In genomic region chr5:36018366-36018765, GRCm38 (mm10) we compare ENCODE assay signal across 13 mouse cellular contexts.
DNase-seq lines count a peak whose midpoint lies in the region; ATAC-seq and TF ChIP-seq lines count a peak whose summit lies in the region.
"Had no signal": no experiment of that assay in that cellular context is flagged by ENCODE, and none has a peak within 500 bp of the region (broad histone marks: within the 10 kb centered on the region; RNA-seq: fewer than 3 reads in every experiment).

No protein-coding gene starts in this region.

- H3K9ac ChIP-seq in intestine, postnatal 0 days (ENCODE audit: low read depth, low read length): no peak overlapping the region
- H3K9ac ChIP-seq in intestine, embryonic 15.5 days: no peak overlapping the region
- no peak overlapping the region for H3K9ac ChIP-seq in embryonic facial prominence, embryonic 11.5 days (replicated peaks; ENCODE audit: low read length)
- no peak overlapping the region for H3K9ac ChIP-seq in heart, embryonic 12.5 days

- H3K36me3 ChIP-seq in intestine, postnatal 0 days (ENCODE audit: control insufficient read depth, insufficient read depth): peaks cover 9% of the 10 kb centered on the region; the same call in 1 of the 2 replicates
- peaks cover 6% of the 10 kb centered on the region; the same call in 1 of the 2 replicates for H3K36me3 ChIP-seq in intestine, embryonic 15.5 days
- no peaks in the 10 kb centered on the region for H3K36me3 ChIP-seq in G1E (replicated peaks)
- no peaks in the 10 kb centered on the region for H3K36me3 ChIP-seq in embryonic facial prominence, embryonic 11.5 days (replicated peaks; ENCODE audit: control insufficient read depth, insufficient read depth, low read depth, low read length)
- H3K36me3 ChIP-seq in heart, embryonic 12.5 days: peaks cover 7% of the 10 kb centered on the region; the same call in 1 of the 2 replicates

- peak; percentile 55 for TF ChIP-seq CTCF in intestine, postnatal 0 days (IDR thresholded peaks at IDR 0.05; ENCODE audit: low read depth)
- TF ChIP-seq CTCF in G1E (IDR thresholded peaks at IDR 0.05; ENCODE audit: low read depth, low read length): 0 out of 2 replicates have a peak, but pooled peaks have one; percentile 29

- peak; percentile 23 for DNase-seq in 416B (ENCODE audit: low read depth)
- no peak for DNase-seq in G1E (ENCODE audit: low spot score)
- DNase-seq in embryonic facial prominence, embryonic 11.5 days (ENCODE audit: low spot score): peak; percentile 26
- no peak for DNase-seq in adrenal gland, adult 8-10 months
- DNase-seq: cerebellum, adult 18-20 months; kidney, adult 8-10 months; right cerebral cortex, postnatal 25 days had no signal

- H3K27me3 ChIP-seq in intestine, postnatal 0 days (replicated peaks; ENCODE audit: control insufficient read depth, insufficient read depth, low read length): no peaks in the 10 kb centered on the region
- no peaks in the 10 kb centered on the region for H3K27me3 ChIP-seq in intestine, embryonic 15.5 days (replicated peaks)
- no peaks in the 10 kb centered on the region for H3K27me3 ChIP-seq in G1E (ENCODE audit: insufficient read depth, low read length)
- no peaks in the 10 kb centered on the region for H3K27me3 ChIP-seq in embryonic facial prominence, embryonic 11.5 days (ENCODE audit: control insufficient read depth, insufficient read depth, low read length)
- H3K27me3 ChIP-seq in heart, embryonic 12.5 days (replicated peaks): no peaks in the 10 kb centered on the region
- H3K27me3 ChIP-seq: Patski had no signal

- no peaks in the 10 kb centered on the region for H3K9me3 ChIP-seq in intestine, postnatal 0 days (ENCODE audit: control insufficient read depth)
- no peaks in the 10 kb centered on the region for H3K9me3 ChIP-seq in intestine, embryonic 15.5 days
- no peaks in the 10 kb centered on the region for H3K9me3 ChIP-seq in G1E (replicated peaks)
- no peaks in the 10 kb centered on the region for H3K9me3 ChIP-seq in embryonic facial prominence, embryonic 11.5 days (replicated peaks; ENCODE audit: control insufficient read depth, low read length)
- H3K9me3 ChIP-seq in heart, embryonic 12.5 days (replicated peaks): no peaks in the 10 kb centered on the region

- no peak for ATAC-seq in intestine, postnatal 0 days
- no peak for ATAC-seq in intestine, embryonic 15.5 days
- no peak for ATAC-seq in G1E (ENCODE audit: extremely low read depth, insufficient number of reproducible peaks, low FRiP score, poor library complexity, severe bottlenecking)
- no peak for ATAC-seq in embryonic facial prominence, embryonic 11.5 days (replicated peaks; ENCODE audit: insufficient number of reproducible peaks, low FRiP score, low TSS enrichment, low read depth)
- ATAC-seq in megakaryocyte progenitor cell, adult 5-6 weeks (replicated peaks; ENCODE audit: poor library complexity): no peak
- ATAC-seq in heart, embryonic 12.5 days (ENCODE audit: insufficient number of reproducible peaks, low FRiP score): no peak
- ATAC-seq: Patski had no signal

- H3K4me1 ChIP-seq in intestine, postnatal 0 days (replicated peaks; ENCODE audit: control insufficient read depth, insufficient read depth, low read length): no peaks in the 10 kb centered on the region
- H3K4me1 ChIP-seq in intestine, embryonic 15.5 days (replicated peaks): no peaks in the 10 kb centered on the region
- H3K4me1 ChIP-seq in G1E (ENCODE audit: insufficient read depth, low read depth, low read length): no peaks in the 10 kb centered on the region; the same call in 1 of the 2 replicates
- no peaks in the 10 kb centered on the region for H3K4me1 ChIP-seq in embryonic facial prominence, embryonic 11.5 days (ENCODE audit: control insufficient read depth, insufficient read depth, low read length)
- 0 out of 2 replicates have a peak, but pooled peaks cover 6% of the 10 kb centered on the region for H3K4me1 ChIP-seq in heart, embryonic 12.5 days (replicated peaks)

- H3K4me2 ChIP-seq in intestine, postnatal 0 days (replicated peaks; ENCODE audit: low read depth): no peak overlapping the region
- H3K4me2 ChIP-seq in intestine, embryonic 15.5 days (replicated peaks): no peak overlapping the region
- H3K4me2 ChIP-seq in embryonic facial prominence, embryonic 11.5 days (ENCODE audit: low read depth, low read length): no peak overlapping the region
- H3K4me2 ChIP-seq in heart, embryonic 12.5 days: no peak overlapping the region

- no peak overlapping the region for H3K27ac ChIP-seq in intestine, postnatal 0 days (ENCODE audit: low read depth, low read length)
- no peak overlapping the region for H3K27ac ChIP-seq in intestine, embryonic 15.5 days
- no peak overlapping the region for H3K27ac ChIP-seq in embryonic facial prominence, embryonic 11.5 days (replicated peaks; ENCODE audit: low read depth, low read length)
- no peak overlapping the region for H3K27ac ChIP-seq in heart, embryonic 12.5 days (ENCODE audit: poor library complexity, severe bottlenecking)

- no peak overlapping the region for H3K4me3 ChIP-seq in intestine, postnatal 0 days (ENCODE audit: low read depth, low read length)
- no peak overlapping the region for H3K4me3 ChIP-seq in intestine, embryonic 15.5 days (replicated peaks)
- no peak overlapping the region for H3K4me3 ChIP-seq in G1E (ENCODE audit: low read depth, low read length)
- no peak overlapping the region for H3K4me3 ChIP-seq in embryonic facial prominence, embryonic 11.5 days (ENCODE audit: low read depth, low read length)
- no peak overlapping the region for H3K4me3 ChIP-seq in heart, embryonic 12.5 days
- H3K4me3 ChIP-seq: erythroblast, embryonic 14.5 days had no signal

- WGBS in intestine, postnatal 0 days: 73% methylated on average over 3 of the region's 3 CpGs
- 78% methylated on average over 3 of the region's 3 CpGs for WGBS in intestine, embryonic 15.5 days
- WGBS in embryonic facial prominence, embryonic 11.5 days: 88% methylated on average over 3 of the region's 3 CpGs
- WGBS in heart, embryonic 12.5 days: 75% methylated on average over 3 of the region's 3 CpGs

Comparison
In these comparisons a context has a peak if more than half of its experiments do, and no peak if none do; other contexts are left out.
1. DNase-seq: peak in 416B (single experiment) and embryonic facial prominence, embryonic 11.5 days (single experiment); none in G1E (single experiment) and adrenal gland, adult 8-10 months (single experiment).